Mouse (Mus musculus) CH12F3 (cell line): ENCODE measurements around the gene Srsf4.

ENCODE experiments used
- in situ Hi-C: fragments of 300-500 bp; cut with MboI; formaldehyde crosslinking; loops from 2 replicates; pipeline ENCODE4 v1.14.3; 2020; ENCODE audit warnings: low sequenced_read_pairs

Srsf4 gene

DNA sequence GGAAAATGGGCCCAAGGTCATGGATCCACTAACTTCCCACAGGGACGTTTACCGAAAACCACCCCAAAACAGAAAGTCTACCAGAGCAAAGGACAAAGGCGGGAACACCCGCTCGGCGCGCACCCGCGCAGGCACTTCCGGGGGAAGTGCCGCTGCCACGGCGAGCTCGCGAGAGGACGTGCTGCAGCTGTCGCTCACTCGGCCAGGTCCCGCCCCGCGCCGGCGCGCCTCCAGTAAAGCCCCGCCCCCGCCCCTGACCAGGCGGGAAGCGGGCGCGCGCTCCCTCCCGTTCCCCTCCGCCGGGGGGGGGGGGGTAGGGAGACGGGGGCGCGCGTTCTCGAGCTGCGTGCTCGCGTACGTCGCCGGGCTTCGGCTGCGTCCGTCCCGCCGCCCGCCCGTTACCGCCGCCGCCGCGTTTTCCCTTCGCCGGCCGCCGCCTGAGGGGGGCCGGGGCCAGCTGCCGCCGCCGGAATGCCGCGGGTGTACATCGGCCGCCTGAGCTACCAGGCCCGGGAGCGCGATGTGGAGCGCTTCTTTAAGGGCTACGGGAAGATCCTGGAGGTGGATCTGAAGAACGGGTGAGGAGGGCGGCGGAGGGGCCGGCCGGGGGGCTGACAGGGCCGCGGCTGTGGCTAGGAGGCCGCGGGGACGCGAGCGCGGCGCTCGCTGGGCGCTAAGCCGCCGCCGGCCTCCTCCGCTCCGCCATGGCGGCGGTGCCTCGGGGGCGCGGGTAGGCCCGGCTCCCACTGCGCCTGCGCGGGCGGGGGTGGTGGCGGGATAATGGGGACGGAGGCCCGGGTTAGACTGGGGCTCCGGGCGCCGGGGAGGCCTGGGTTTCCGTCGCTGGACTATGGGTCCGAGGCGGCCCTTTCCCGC lies at the start of gene Srsf4:
Gene Srsf4 (plus strand): TSS at position 325 of the 876 bp plus-strand sequence.
- in situ Hi-C loops: no loop called here

DNA sequence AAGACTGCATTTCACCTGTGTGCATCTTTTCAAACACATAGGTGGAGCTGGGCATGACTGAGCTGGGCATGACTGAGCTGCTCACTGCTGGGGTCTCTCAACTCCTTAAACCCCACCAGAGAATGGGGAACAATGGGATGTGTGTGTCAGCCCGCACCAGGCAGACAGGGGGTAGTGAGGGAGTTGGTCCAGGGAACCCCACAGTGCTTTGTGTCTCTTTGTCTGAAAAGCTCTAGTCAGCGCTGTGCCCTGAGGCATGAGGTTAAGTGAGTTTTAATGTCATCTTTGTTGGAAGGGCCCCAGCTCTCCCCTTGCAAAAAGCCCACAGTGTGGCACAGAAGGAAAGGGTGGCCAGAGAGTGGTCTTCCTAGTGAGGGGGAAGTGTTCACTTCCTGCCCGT lies 48.5 kb upstream of the Srsf4 start:
- in situ Hi-C loops: loop anchor here (25.0 kb wide), 2 partner anchors 563 to 863 kb away; no protein-coding TSS in a partner anchor

DNA sequence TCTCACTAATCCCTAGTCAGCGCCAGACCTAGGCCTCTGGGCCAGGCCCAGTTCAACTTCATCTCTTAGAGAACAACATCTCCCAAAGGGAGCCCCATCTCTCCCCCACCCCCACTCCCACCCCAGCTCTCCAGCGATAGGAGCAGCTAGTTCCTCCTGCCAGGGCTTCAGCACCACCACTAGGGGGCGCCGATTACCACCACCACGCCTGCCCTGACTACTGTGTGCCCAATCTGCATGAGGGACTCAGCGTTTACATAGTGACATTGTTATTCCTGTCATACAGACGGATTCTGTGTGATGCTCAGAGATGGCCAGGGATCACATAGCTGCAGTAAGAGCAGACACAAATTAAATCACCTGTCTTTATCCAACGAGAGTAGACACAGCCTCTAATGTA lies 47.6 kb upstream of the Srsf4 start:
- in situ Hi-C loops: loop anchor here (25.0 kb wide), 2 partner anchors 564 to 864 kb away; no protein-coding TSS in a partner anchor

DNA sequence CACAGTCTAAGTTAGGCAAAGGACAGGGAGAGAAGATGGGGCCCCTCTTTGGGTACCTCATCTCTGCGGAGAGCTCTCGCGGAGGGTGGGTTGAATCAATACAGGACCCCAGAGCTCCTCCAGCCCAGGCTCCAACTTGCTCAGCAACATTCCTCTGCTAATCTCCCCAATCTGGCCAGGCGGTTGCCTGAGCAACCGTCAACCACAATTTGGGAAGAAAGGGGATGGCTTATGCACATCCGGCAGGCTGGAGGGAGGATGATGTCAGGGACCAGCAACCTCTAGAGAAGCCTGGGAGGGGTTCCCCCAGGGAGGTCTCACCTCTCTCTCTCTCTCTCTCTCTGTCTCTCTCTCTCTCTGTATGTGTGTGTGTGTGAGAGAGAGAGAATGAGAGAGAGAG lies 46.5 kb upstream of the Srsf4 start:
- in situ Hi-C loops: loop anchor here (25.0 kb wide), 2 partner anchors 565 to 865 kb away; no protein-coding TSS in a partner anchor

DNA sequence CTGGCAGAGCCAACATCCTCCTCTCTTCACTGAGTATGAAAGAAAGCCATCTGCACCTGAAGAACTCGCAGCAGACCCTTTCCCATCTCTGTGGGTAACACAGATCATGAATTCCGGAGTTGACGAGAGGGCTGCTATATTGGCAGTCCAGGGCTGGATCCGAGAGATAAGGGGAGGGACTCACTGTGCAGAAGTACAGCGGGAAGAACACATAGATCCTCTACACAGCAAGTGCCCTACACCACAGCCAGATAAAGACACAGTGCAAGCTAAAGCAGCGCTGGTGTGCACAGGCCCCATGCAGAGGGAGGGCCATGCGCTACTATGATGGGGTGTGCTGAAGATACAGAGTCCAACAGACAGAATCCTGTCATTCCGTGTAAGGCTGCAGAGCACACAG lies 44.3 kb upstream of the Srsf4 start:
- in situ Hi-C loops: loop anchor here (25.0 kb wide), 2 partner anchors 567 to 867 kb away; no protein-coding TSS in a partner anchor

DNA sequence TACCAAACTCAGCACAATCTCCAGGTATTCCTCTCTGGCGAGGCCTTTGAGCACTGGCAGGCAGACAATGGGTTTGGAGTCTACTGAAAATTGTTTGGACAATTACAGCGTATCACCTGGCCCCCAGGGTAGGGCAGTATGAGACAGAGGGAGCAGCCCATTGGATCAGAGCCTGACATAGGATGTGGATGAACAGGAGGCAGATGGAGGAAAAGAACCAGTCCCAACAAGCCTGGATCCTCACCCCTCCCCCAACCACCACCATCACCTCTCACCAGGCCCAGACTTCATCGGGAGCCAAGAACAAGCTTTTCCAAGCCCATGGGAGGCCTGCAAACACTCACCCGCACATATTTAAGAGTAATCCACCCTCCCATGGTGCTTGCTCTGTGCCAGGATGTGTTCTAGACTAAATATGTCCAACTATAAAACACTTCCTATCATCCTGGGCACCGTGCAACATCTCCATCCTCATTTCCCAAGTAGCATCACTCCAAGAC lies 41.8 kb upstream of the Srsf4 start:
- in situ Hi-C loops: loop anchor here (10.0 to 25.0 kb wide), 4 partner anchors 47 to 869 kb away; no protein-coding TSS in a partner anchor

DNA sequence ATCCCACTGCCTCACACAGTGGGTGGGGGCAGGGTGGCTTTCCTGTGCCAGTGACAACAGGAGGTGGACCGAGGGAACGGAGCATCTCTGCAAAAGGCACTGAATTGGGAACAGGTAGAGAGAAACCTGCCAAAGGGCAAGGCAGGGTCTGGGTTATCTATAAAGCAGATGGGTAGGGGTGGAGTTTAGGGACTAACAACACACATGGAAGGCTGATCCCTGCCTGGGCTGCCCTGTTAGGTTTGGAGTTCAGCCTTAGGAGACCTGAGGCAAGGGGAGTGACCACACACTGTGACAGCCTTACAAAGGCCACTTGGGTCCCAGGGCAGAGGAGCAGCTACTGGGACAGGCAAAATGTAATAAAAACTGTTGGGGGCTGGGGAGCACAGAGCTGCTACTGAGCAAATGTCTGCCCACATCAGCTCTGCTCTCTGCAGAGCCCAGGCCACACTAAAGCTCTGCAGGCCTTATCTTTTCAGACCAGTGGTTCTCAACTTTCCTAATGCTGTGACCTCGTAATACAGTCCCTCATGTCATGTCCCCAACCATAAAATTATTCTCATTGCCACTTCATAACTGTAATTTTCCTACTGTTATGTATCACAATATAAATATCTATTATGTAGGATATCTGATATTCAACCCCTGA lies 40.5 kb upstream of the Srsf4 start:
- in situ Hi-C loops: loop anchor here (10.0 to 25.0 kb wide), 4 partner anchors 48 to 871 kb away; no protein-coding TSS in a partner anchor

DNA sequence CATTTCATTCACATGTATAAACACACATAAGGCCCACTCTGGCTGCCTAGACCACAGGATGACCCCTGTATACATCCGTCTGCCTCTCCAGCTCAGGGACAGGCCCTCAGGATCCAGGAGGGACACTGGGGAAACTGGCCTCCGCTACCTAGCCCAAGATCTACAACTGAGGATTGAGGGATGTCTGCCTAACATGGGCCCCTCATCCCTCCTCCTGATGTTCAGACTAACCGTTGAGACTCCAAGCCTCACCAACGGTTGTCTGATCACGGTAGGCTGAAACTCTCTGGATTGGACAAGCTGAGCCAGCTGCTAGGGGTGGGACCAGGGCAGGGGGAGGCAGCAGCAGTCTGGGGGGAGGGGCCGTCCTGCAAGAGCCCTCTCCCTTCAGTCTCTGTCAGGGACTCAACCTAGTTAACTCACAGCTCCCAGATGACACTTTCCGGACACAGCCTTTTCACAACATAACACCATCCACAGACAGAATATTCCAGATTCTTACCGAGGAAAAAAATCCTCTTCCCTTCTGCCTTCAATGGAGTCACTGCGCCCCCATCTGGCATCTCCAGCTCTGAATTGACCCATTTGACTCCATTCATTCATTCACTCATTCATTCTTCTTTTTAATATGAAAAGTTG lies 39.3 kb upstream of the Srsf4 start:
- in situ Hi-C loops: loop anchor here (10.0 to 25.0 kb wide), 4 partner anchors 49 to 872 kb away; no protein-coding TSS in a partner anchor

DNA sequence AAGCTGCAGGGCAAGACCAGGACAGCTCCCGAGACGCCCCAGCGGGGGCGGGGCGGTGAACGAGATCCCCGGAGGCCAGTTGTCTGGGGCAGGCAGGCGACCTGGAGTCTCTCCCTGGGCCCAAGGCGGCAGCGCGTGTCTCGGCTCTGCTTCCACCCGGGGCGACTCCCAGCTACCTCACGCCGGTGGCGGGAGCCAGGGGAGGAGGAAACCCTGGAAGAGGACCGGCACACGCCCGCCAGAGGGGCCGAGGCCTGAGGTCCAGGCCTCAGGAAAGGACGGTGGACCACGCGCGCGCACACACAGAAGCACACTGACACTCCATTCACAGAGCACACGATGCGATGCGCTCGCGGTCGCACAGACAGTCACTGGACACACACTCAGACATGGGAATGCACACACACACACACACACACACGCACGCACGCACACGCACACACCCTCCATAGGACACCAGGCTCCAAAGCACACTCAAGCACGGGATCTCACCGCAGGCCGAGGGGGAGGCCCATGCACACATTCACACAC lies 37.0 kb upstream of the Srsf4 start:
- in situ Hi-C loops: loop anchor here (10.0 to 25.0 kb wide), 4 partner anchors 52 to 874 kb away; no protein-coding TSS in a partner anchor

DNA sequence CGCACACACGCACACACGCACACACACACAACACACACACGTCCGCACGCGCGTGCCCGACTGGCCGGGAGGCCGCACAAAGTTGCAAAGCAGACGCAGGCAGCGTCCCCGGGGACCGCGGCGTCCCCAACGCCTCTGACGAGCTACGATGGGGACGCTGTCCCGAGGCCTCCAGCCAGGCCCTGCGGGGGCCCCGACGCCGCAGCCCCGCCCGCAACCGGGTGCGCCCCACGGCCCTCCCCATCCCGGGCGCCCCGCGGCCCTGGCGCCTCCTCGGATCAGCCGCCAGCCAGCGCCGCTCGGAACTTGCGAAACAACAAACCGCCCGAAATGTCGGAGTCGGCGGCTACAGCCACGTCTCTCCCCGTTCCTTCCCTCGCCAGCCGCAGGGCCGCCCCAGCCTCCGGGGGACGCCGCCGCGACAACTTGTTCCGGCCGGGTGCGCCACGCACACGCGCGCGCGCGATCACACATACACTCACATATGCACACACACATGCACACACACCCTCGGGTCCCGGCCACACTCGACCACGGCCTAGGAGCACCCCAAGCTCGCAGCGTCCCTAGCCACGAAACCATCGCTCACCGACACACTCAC lies 36.4 kb upstream of the Srsf4 start:
- in situ Hi-C loops: loop anchor here (10.0 to 25.0 kb wide), 4 partner anchors 52 to 875 kb away; no protein-coding TSS in a partner anchor

DNA sequence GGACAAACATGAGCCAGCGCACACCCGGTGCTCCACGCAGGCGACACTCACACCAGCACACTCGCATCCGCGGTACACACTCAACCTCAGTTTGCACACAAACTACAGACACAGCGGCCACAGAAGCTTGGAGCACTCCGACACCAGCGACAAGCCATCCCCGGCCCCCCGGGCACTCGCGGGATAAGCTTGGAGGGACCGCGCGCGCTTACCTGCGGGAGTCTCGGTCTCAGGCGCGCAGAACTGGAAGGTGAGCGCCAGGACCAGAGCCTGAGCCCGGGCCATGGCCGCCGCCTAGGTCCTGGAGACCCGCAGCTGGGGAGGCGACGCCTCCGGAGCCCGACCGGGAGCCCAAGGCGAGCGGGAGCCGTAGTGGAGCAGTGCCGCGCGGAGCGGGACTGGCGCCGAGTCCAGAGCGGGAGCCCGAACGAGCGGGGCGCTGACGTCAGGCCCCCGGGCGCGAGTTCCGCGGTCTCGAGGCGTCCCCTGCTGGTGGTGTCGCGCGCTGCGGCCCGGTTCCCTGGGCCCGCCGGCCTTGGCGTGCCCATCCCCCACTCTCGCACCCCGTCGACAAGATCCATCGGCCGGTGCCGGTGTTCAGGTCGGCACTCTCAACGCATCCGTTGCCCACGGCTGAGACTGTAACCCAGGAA lies 35.4 kb upstream of the Srsf4 start, which contains the start of gene Ptpru:
Gene Ptpru (minus strand): TSS at position 417 of the 653 bp plus-strand sequence.
- in situ Hi-C loops: loop anchor here (10.0 to 25.0 kb wide), 4 partner anchors 53 to 876 kb away; no protein-coding TSS in a partner anchor

DNA sequence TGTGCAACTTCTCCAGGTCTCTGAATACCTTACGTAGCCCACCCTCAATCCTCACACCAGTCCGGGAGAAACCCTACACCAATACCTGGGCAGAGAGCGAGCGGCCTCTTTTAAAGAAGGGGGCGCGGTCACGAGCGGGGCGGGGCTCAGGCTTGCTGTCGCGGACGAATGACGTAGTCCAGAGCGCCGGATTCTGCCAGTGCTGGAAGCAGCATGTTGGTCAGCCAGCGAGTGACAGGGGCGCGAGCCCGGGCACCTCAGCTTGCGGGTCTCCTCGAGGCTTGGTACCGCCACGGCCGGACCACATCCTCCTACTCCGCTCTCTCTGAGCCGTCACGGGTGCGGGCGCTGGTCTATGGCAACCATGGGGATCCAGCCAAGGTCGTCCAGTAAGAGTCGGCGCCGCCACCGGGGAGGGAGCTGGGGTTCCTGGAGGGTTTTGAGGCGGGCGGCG lies 30.1 kb upstream of the Srsf4 start, which contains the start of gene Mecr:
Gene Mecr (plus strand): TSS at position 181 of the 454 bp plus-strand sequence.
- in situ Hi-C loops: loop anchor here (25.0 kb wide), 2 partner anchors 581 to 881 kb away; no protein-coding TSS in a partner anchor

DNA sequence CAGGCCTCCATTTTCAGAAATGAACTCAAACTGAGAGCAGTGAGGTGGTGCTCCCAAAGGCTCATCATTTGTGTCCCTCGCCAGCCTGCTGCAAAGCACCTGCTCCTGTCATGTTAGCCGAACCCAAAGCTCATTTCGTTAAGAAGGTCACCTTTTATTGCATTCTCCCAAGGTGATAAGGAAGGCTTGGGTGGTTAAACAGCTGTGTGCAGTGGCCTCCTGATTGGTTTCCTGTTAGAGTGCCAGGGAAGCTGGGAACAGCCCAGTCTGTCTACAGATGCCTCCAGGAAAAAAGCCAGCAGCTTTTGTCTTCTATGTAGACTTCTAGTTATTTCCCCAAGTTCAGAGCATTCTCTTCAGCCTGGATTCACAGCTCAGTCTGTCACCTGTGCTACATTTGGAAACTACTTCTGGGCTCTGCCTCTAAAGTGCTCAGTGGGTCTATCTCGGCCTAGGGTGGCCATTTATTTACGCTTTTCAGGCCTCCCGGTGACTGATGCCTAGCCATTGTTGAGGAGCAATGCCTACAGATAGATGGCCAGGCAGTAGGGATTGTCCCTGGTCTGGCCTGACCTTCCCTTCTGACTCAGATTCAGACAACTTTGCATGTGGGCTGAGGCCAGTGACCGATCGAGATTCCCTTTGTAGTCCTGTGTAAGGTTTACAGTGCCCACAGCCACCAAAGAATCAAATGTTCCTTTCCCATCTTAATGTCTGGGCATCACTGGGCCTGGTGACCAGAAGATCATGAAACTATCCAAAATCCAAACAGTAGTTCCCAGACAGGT lies 27.2 kb upstream of the Srsf4 start:
- in situ Hi-C loops: loop anchor here (25.0 kb wide), 2 partner anchors 584 to 884 kb away; no protein-coding TSS in a partner anchor

DNA sequence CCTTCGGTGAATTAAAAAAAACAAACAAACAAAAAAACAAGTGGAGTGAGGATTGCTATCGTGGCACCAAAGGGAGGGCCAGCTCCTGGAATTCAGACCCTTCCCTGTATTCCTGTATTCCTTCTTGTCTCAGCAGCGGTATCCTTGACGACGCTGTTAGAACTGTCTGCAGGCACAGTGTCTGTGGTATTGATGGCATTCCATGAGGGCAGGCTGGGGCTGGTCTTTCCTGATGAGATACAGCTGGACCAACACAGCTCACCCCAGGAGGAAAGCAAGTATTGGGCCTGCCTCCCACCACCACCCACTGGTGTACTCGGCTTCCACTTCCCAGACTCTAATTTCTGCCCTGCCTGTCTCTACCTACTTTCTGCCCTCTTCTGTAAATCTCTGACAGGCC lies 25.3 kb upstream of the Srsf4 start:
- in situ Hi-C loops: loop anchor here (25.0 kb wide), 2 partner anchors 586 to 886 kb away; no protein-coding TSS in a partner anchor

DNA sequence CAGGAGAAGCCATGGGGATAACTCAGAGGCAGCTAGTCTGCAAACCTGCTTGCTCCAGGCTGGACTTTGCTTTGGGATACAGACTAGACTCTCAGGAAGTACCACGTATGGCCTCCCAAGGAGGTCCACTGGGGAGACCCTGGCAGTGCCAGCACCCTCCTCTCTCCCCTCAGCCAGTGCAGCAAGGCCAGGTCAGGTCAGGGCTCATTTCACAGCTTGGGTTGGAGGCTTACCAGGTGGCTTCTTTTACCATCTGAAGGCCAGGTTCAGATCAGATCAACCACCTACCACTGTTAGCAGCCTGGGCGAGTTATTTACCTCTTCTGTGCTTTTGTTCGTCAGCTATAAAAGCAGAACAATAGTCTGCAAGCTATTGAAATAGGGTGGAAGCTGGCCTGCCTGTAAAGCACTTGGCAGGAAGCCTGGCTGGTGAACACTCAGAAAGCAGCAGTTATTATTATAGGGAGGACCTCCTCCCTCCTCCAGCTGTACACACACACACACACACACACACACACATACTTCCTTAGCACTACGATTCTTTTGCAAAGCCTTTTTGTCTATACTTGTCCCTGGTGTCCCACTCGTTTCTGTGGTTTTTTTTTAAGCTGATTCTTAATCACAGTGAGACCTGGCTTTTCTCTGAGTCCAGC lies 23.3 kb upstream of the Srsf4 start:
- in situ Hi-C loops: loop anchor here (25.0 kb wide), 2 partner anchors 588 to 888 kb away; no protein-coding TSS in a partner anchor

DNA sequence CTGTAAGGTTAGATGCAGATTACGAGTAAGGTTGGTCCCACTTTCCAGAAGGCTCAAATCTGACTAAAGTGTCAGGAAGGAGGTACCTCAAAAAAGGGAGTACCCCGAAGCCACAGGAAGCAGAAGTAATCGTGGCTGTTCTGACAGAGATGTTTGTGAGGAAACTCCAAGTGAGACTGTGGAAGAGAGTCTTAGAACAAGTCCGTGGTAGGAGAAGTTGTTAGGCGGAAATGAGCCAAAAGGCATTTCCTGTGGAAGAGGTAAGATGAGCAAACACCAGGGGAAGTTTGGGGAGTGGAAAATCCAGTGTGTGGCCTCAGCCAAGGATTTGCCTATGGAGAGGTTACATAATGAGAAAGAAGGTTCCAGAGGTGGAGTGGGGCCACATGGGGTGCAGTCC lies 18.5 kb upstream of the Srsf4 start:
- in situ Hi-C loops: no loop called here

DNA sequence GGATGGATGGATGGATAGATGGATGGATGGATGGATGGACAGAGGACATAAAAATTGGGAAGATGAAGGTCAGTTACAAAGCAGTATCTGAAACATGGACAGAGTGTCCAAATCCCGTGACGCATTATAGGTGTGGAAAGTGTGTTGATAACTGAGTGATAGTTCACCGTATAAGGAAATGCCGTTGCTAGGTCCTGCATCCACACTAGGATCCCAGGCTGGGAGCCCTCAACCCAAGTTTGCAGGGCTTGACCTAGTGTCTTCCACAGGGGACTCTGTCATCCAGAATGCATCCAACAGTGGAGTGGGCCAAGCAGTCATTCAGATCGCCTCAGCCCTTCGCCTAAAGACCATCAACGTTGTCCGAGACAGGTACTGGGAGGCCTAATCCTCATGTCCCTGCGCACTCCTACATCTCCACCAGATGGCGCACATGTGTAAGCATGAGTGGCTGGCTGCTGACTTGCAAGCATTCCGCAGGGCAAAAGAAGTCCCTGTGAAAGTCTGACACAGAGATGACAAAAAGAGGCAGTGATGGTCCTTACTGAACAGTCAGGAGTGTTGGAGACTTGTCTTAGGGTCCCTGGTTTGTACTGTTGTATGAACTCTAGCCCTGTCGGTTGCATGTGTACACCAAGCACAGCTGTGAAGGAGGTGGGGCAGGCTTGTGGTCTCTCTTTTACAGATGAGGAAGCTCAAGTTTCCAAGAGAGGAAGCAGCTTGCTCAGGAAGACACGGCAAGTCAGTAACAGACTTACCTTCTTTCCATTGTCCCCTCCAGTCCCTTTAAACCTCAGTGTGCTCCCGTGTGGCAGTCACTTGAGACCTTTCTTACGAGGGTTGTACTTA lies 12.7 kb upstream of the Srsf4 start:
- in situ Hi-C loops: no loop called here
